Mouse (Mus musculus) liver, embryonic 11.5 days (tissue): ENCODE results near the gene Cacnb1. TPM values are rescaled to one million over a fixed set of nuclear protein-coding genes. Genes with fewer than 3 reads are reported as not detected.

Experiments used
- ATAC-seq: fragments of 200-750 bp; cut with Nextera tagmentation; replicated peaks from 2 replicates; pipeline ENCODE4 v1.8.0; 2017; ENCODE audit warnings: moderate number of reproducible peaks, mild to moderate bottlenecking, moderate TSS enrichment, moderate library complexity; ENCODE audit not compliant: low FRiP score
- DNase-seq: peaks from one replicate; pipeline ENCODE4 v3.0.0-alpha.2; 2017; ENCODE audit warnings: low spot score
- H3K27ac ChIP-seq: fragments of 300-500 bp; sonication (generic); 2 replicates; pipeline ENCODE4 v1.5.1; 2014; ENCODE audit warnings: mild to moderate bottlenecking, low read depth, low read length, control low read depth
- H3K27me3 ChIP-seq: fragments of 300-500 bp; sonication (generic); replicated peaks from 2 replicates; pipeline ENCODE4 v1.6.1; 2014; ENCODE audit warnings: low read length, mixed read lengths; ENCODE audit not compliant: control insufficient read depth, insufficient read depth
- H3K36me3 ChIP-seq: fragments of 300-500 bp; sonication (generic); 2 replicates; pipeline ENCODE4 v1.6.1; 2014; ENCODE audit warnings: mild to moderate bottlenecking, low read length, moderate library complexity, mixed read lengths; ENCODE audit not compliant: control insufficient read depth, insufficient read depth
- H3K4me1 ChIP-seq: fragments of 300-500 bp; sonication (generic); replicated peaks from 2 replicates; pipeline ENCODE4 v1.6.1; 2014; ENCODE audit warnings: low read length, mixed read lengths; ENCODE audit not compliant: control insufficient read depth, insufficient read depth
- H3K4me2 ChIP-seq: fragments of 300-500 bp; sonication (generic); 2 replicates; pipeline ENCODE4 v1.6.1; 2014; ENCODE audit warnings: mild to moderate bottlenecking, control low read depth, moderate library complexity
- H3K4me3 ChIP-seq: fragments of 300-500 bp; sonication (generic); 2 replicates; pipeline ENCODE4 v1.5.1; 2014; ENCODE audit warnings: low read depth, low read length, control low read depth
- H3K9ac ChIP-seq: fragments of 300-500 bp; sonication (generic); 2 replicates; pipeline ENCODE4 v1.6.1; 2014; ENCODE audit warnings: low read depth, low read length, control low read depth
- H3K9me3 ChIP-seq: fragments of 300-500 bp; sonication (generic); 2 replicates; pipeline ENCODE4 v1.6.1; 2016; ENCODE audit warnings: low read length, inconsistent platforms, mixed read lengths; ENCODE audit not compliant: control insufficient read depth
- WGBS: fragments of 180-500 bp; shearing (Covaris S2); extraction: QIAGEN DNeasy Blood & Tissue Kit; methylation state at CpG from one replicate; pipeline ENCODE4 v1.1.7; 2014; 5-methylcytosine and 5-hydroxymethylcytosine counted together
- polyA plus RNA-seq: library from polyadenylated mRNA; unstranded; fragments of >200 nt; fragmentation: Nextera tagmentation; extraction: Ambion mirVana; gene quantifications from 2 replicates; pipeline ENCODE4 v1.2.1, GENCODE M21; 2014

Gene Cacnb1
- 2.1 and 2.2 TPM in 2 replicates for polyA plus RNA-seq

GRCm38 (mm10) chr11:98022555-98023371, at the start of gene Cacnb1:
Cacnb1 (minus strand) TSS chr11:98023034.
- ATAC-seq (peak; percentile 44), DNase-seq (peak; percentile 82)
- Histone ChIP-seq H3K4me1 (peaks cover 31% of the 10 kb centered on the region), H3K27me3 (peaks cover 19% of the 10 kb centered on the region), H3K36me3 (0 out of 2 replicates have a peak, but pooled peaks cover 2% of the 10 kb centered on the region), H3K27ac (peak within 1 kb of the TSS; percentile 53), H3K4me3 (peak within 1 kb of the TSS; percentile 65), H3K4me2 (peak within 1 kb of the TSS; percentile 98), H3K9ac (peak within 1 kb of the TSS; percentile 72), H3K9me3 (no peaks in the 10 kb centered on the region)
- whole genome bisulfite sequencing: 2% methylated on average over 45 of the region's 52 CpGs

GRCm38 (mm10) chr11:98067255-98067654, 44.4 kb upstream of the Cacnb1 start:
- H3K4me3 ChIP-seq: no peak overlapping the region
- no peaks in the 10 kb centered on the region for H3K27me3 ChIP-seq
- 93% methylated on average over 21 of the region's 21 CpGs for WGBS
- ATAC-seq (no peak), DNase-seq (no peak)
- H3K9ac ChIP-seq: no peak overlapping the region
- H3K36me3 ChIP-seq: no peaks in the 10 kb centered on the region
- no peaks in the 10 kb centered on the region for H3K9me3 ChIP-seq
- H3K27ac ChIP-seq: no peak overlapping the region
- no peaks in the 10 kb centered on the region for H3K4me1 ChIP-seq
- H3K4me2 ChIP-seq: no peak overlapping the region

GRCm38 (mm10) chr11:98066201-98066600, 43.4 kb upstream of the Cacnb1 start:
- H3K36me3 ChIP-seq: no peaks in the 10 kb centered on the region
- H3K27me3 ChIP-seq: no peaks in the 10 kb centered on the region
- no peak overlapping the region for H3K4me2 ChIP-seq
- 89% methylated on average over 12 of the region's 12 CpGs for WGBS
- H3K9ac ChIP-seq: no peak overlapping the region
- no peak overlapping the region for H3K27ac ChIP-seq
- H3K4me1 ChIP-seq: no peaks in the 10 kb centered on the region
- DNase-seq (no peak), ATAC-seq (no peak)
- no peaks in the 10 kb centered on the region for H3K9me3 ChIP-seq
- H3K4me3 ChIP-seq: no peak overlapping the region

- 62% methylated on average over 6 of the region's 6 CpGs for WGBS
- Histone ChIP-seq H3K36me3 (no peaks in the 10 kb centered on the region), H3K9ac (no peak overlapping the region), H3K4me1 (no peaks in the 10 kb centered on the region), H3K4me2 (no peak overlapping the region), H3K27me3 (peaks cover 1% of the 10 kb centered on the region), H3K9me3 (no peaks in the 10 kb centered on the region), H3K4me3 (no peak overlapping the region), H3K27ac (no peak overlapping the region)
- ATAC-seq (no peak), DNase-seq (no peak)
Observed at GRCm38 (mm10) chr11:98061904-98062562, 39.2 kb upstream of the Cacnb1 start.

- no peaks in the 10 kb centered on the region for H3K36me3 ChIP-seq
- no peaks in the 10 kb centered on the region for H3K4me1 ChIP-seq
- H3K9ac ChIP-seq: no peak overlapping the region
- H3K4me2 ChIP-seq: no peak overlapping the region
- H3K27ac ChIP-seq: no peak overlapping the region
- H3K27me3 ChIP-seq: peaks cover 3% of the 10 kb centered on the region
- no peak for ATAC-seq
- no peak for DNase-seq
- 69% methylated on average over 3 of the region's 3 CpGs for WGBS
- no peaks in the 10 kb centered on the region for H3K9me3 ChIP-seq
- no peak overlapping the region for H3K4me3 ChIP-seq
Observed at GRCm38 (mm10) chr11:98061441-98061840, 38.6 kb upstream of the Cacnb1 start.

- H3K36me3 ChIP-seq: no peaks in the 10 kb centered on the region
- no peak overlapping the region for H3K27ac ChIP-seq
- H3K27me3 ChIP-seq: peaks cover 10% of the 10 kb centered on the region
- ATAC-seq (no peak), DNase-seq (no peak)
- H3K4me2 ChIP-seq: no peak overlapping the region
- no peaks in the 10 kb centered on the region for H3K9me3 ChIP-seq
- H3K4me3 ChIP-seq: no peak overlapping the region
- no peak overlapping the region for H3K9ac ChIP-seq
- WGBS: 67% methylated on average over 5 of the region's 5 CpGs
- H3K4me1 ChIP-seq: no peaks in the 10 kb centered on the region
Observed at GRCm38 (mm10) chr11:98060104-98060692, 37.4 kb upstream of the Cacnb1 start.

GRCm38 (mm10) chr11:98059662-98060061, 36.8 kb upstream of the Cacnb1 start:
- ATAC-seq (no peak), DNase-seq (no peak)
- Histone ChIP-seq H3K36me3 (no peaks in the 10 kb centered on the region), H3K27me3 (peaks cover 14% of the 10 kb centered on the region), H3K4me2 (no peak overlapping the region), H3K4me1 (no peaks in the 10 kb centered on the region), H3K4me3 (no peak overlapping the region), H3K9ac (no peak overlapping the region), H3K27ac (no peak overlapping the region), H3K9me3 (no peaks in the 10 kb centered on the region)
- 68% methylated on average over 7 of the region's 7 CpGs for WGBS

GRCm38 (mm10) chr11:98057998-98058397, 35.2 kb upstream of the Cacnb1 start:
- Histone ChIP-seq H3K9ac (no peak overlapping the region), H3K36me3 (no peaks in the 10 kb centered on the region), H3K9me3 (no peaks in the 10 kb centered on the region), H3K4me1 (peaks cover 1% of the 10 kb centered on the region), H3K4me2 (no peak overlapping the region), H3K27me3 (peaks cover 30% of the 10 kb centered on the region), H3K4me3 (no peak overlapping the region), H3K27ac (no peak overlapping the region)
- ATAC-seq: no peak
- 73% methylated on average over 5 of the region's 5 CpGs for WGBS
- DNase-seq: no peak
